17 mouse cellular contexts compared by ENCODE assay signal in the genomic region with DNA sequence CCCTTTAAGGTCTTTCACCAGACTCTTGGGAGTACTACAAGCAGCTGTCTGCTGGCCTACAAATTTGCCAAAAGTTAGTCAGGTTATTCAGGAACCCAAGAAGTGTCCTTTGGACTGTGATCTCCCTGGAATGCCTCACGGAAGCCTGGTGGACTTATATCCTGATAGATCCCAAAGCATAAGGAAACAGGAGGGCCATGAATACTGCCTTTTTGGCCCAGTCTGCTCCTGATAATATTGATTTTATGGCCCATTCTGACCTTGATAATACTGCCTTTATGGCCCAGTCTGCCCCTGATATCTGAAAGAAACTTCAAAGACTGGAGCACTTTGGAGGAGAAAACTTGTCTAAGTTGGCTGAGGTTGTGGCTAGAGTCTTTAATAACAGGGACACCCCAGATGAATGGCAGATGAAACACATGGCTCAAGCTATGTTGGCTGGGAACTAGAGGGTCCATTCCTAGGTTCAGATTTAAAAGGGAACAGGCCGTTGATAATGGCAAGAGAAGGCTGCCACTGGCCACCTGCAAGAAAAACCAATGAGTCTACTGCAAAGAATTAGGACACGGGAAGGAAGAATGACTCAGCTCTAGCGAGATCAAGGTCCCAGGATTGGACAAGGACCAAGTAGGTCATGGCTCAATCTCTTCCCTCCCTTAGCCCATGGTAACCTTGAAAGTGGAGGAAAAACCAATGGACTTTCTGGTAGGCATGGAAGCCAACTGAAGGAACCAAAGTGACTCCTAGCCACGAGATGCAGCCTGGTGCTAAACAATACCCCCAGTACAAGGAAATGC. TPM values are rescaled to one million over a fixed set of nuclear protein-coding genes. Genes with fewer than 3 reads are reported as not detected.
DNase-seq lines count a peak whose midpoint lies in the region; ATAC-seq and TF ChIP-seq lines count a peak whose summit lies in the region.
"Had no signal": no experiment of that assay in that cellular context is flagged by ENCODE, and none has a peak within 500 bp of the region (broad histone marks: within the 10 kb centered on the region; RNA-seq: fewer than 3 reads in every experiment).

No protein-coding gene starts in this region.

- no peaks in the 10 kb centered on the region for H3K36me3 ChIP-seq in heart, embryonic 10.5 days
- H3K36me3 ChIP-seq in lung, postnatal 0 days (ENCODE audit: insufficient read depth, low read length), result no peaks in the 10 kb centered on the region
- H3K36me3 ChIP-seq: limb, embryonic 12.5 days had no signal

- 79% methylated on average over 5 of the region's 5 CpGs for WGBS in heart, embryonic 10.5 days
- WGBS in lung, postnatal 0 days, result 74% methylated on average over 5 of the region's 5 CpGs

- H3K4me2 ChIP-seq in lung, postnatal 0 days (replicated peaks; ENCODE audit: low read depth, low read length), result no peak overlapping the region
- H3K4me2 ChIP-seq: limb, embryonic 12.5 days; lung, embryonic 14.5 days had no signal

- no peak overlapping the region for H3K4me3 ChIP-seq in heart, embryonic 10.5 days
- H3K4me3 ChIP-seq in lung, postnatal 0 days (ENCODE audit: low read depth, low read length), result no peak overlapping the region
- H3K4me3 ChIP-seq: limb, embryonic 12.5 days had no signal

- TF ChIP-seq CTCF in lung, postnatal 0 days (IDR thresholded peaks at IDR 0.05), result no peak

- peak; percentile 50 to 65 for DNase-seq in heart, adult 18-20 months
- no peak for DNase-seq in heart, embryonic 10.5 days (ENCODE audit: low spot score)
- DNase-seq in lung, postnatal 36 days, result peak; percentile 17
- DNase-seq in lung, adult 18-20 months, result no peak
- DNase-seq in adrenal gland, postnatal 25 days, result peak; percentile 38
- DNase-seq in frontal cortex, postnatal 10 days (ENCODE audit: low spot score in 2 of 2), result no peak
- DNase-seq in lung, postnatal 0 days (ENCODE audit: low spot score), result no peak
- DNase-seq: cerebellum, postnatal 36 days; lung, embryonic 14.5 days; thymus, adult 18-20 months had no signal

- no peaks in the 10 kb centered on the region for H3K27me3 ChIP-seq in heart, embryonic 10.5 days (ENCODE audit: insufficient read depth, poor library complexity, severe bottlenecking)
- H3K27me3 ChIP-seq in lung, postnatal 0 days (replicated peaks; ENCODE audit: insufficient read depth, low read length), result no peaks in the 10 kb centered on the region

- H3K27ac ChIP-seq in heart, embryonic 10.5 days, result no peak overlapping the region
- no peak overlapping the region for H3K27ac ChIP-seq in lung, postnatal 0 days (ENCODE audit: low read length)
- H3K27ac ChIP-seq: limb, embryonic 12.5 days had no signal

- TF ChIP-seq EP300 in lung, postnatal 0 days (IDR thresholded peaks at IDR 0.05), result no peak

- H3K9ac ChIP-seq in lung, postnatal 0 days (replicated peaks; ENCODE audit: low read depth), result no peak overlapping the region
- H3K9ac ChIP-seq: limb, embryonic 12.5 days; lung, embryonic 14.5 days had no signal

- ATAC-seq in cerebellum, adult (ENCODE audit: insufficient number of reproducible peaks, low FRiP score, low TSS enrichment), result no peak
- no peak for ATAC-seq in lung, postnatal 0 days
- ATAC-seq: forebrain, embryonic 14.5 days; hindbrain, embryonic 16.5 days had no signal

- no peaks in the 10 kb centered on the region for H3K4me1 ChIP-seq in heart, embryonic 10.5 days
- no peaks in the 10 kb centered on the region for H3K4me1 ChIP-seq in lung, postnatal 0 days (ENCODE audit: insufficient read depth, low read depth, low read length)
- H3K4me1 ChIP-seq: limb, embryonic 12.5 days had no signal

- no peaks in the 10 kb centered on the region for H3K9me3 ChIP-seq in heart, embryonic 10.5 days
- H3K9me3 ChIP-seq in lung, postnatal 0 days (ENCODE audit: low read length), result no peaks in the 10 kb centered on the region
- H3K9me3 ChIP-seq: limb, embryonic 12.5 days had no signal

RNA-seq across cellular contexts. Expression of gene St6galnac1, which starts 21.4 kb away (rescaled TPM):
- total RNA-seq in heart, adult 18-20 months (2021), result not detected
- polyA plus RNA-seq in heart, embryonic 10.5 days (2016; fragmentation: Nextera tagmentation; extraction: Ambion mirVana), result not detected in 2 replicates
- total RNA-seq in adrenal gland, postnatal 25 days (2021), result not detected in 2 replicates
- not detected in 2 replicates for polyA plus RNA-seq in lung, postnatal 0 days (2015; fragmentation: Nextera tagmentation; extraction: Ambion mirVana)
- total RNA-seq: layer of hippocampus, postnatal 14 days; megakaryocyte-erythroid progenitor cell, adult 5-6 weeks had no signal
- polyA plus RNA-seq: forebrain, embryonic 14.5 days; gonadal fat pad, adult 2 months; hindbrain, embryonic 16.5 days; limb, embryonic 12.5 days; lung, embryonic 14.5 days had no signal

Comparison
In these comparisons a context has a peak if more than half of its experiments do, and no peak if none do; other contexts are left out.
1. DNase-seq: peak in heart, adult 18-20 months (2 of 2), lung, postnatal 36 days (single experiment) and adrenal gland, postnatal 25 days (single experiment); none in heart, embryonic 10.5 days (single experiment), lung, adult 18-20 months (0 of 2), frontal cortex, postnatal 10 days (0 of 2) and lung, postnatal 0 days (single experiment).